34 mouse cellular contexts compared by ENCODE assay signal in genomic region chr1:82779388-82779966, GRCm38 (mm10). TPM values are rescaled to one million over a fixed set of nuclear protein-coding genes. Genes with fewer than 3 reads are reported as not detected.
"Had no signal": no experiment of that assay in that cellular context is flagged by ENCODE, and none has a peak within 500 bp of the region (broad histone marks: within the 10 kb centered on the region; RNA-seq: fewer than 3 reads in every experiment).

No protein-coding gene starts in this region.

- H3K4me3 ChIP-seq: embryonic facial prominence, embryonic 10.5 days; embryonic facial prominence, embryonic 12.5 days; embryonic facial prominence, embryonic 13.5 days; embryonic facial prominence, embryonic 15.5 days; erythroblast, embryonic 14.5 days; forebrain, embryonic 10.5 days; forebrain, embryonic 12.5 days; forebrain, embryonic 13.5 days; forebrain, embryonic 15.5 days; gastrocnemius, adult 2 months had no signal

- H3K4me2 ChIP-seq: embryonic facial prominence, embryonic 12.5 days; embryonic facial prominence, embryonic 13.5 days; embryonic facial prominence, embryonic 15.5 days; forebrain, embryonic 12.5 days; forebrain, embryonic 13.5 days; forebrain, embryonic 15.5 days had no signal

- H3K27ac ChIP-seq: embryonic facial prominence, embryonic 10.5 days; embryonic facial prominence, embryonic 12.5 days; embryonic facial prominence, embryonic 13.5 days; embryonic facial prominence, embryonic 15.5 days; forebrain, embryonic 10.5 days; forebrain, embryonic 12.5 days; forebrain, embryonic 13.5 days; forebrain, embryonic 15.5 days; gastrocnemius, adult 2 months had no signal

- H3K27me3 ChIP-seq: embryonic facial prominence, embryonic 12.5 days; embryonic facial prominence, embryonic 13.5 days; embryonic facial prominence, embryonic 15.5 days; forebrain, embryonic 13.5 days; forebrain, embryonic 15.5 days had no signal

- H3K9ac ChIP-seq: embryonic facial prominence, embryonic 12.5 days; embryonic facial prominence, embryonic 13.5 days; embryonic facial prominence, embryonic 15.5 days; forebrain, embryonic 12.5 days; forebrain, embryonic 13.5 days; forebrain, embryonic 15.5 days; forebrain, postnatal 0 days had no signal

- DNase-seq: cerebellum, adult 18-20 months; cerebellum, adult 2 months; cerebellum, adult 8-10 months; cerebellum, adult 9-10 months; cerebellum, adult 9-11 months; cerebellum, postnatal 10 days; cerebellum, postnatal 14 days; cerebellum, postnatal 25 days; cerebellum, postnatal 36 days; embryo, embryonic 11 days; forebrain, postnatal 0 days; gastrocnemius, adult 2 months; gastrocnemius, postnatal 10 days; gastrocnemius, postnatal 14 days; gastrocnemius, postnatal 25 days; gastrocnemius, postnatal 36 days; heart, adult 11 months had no signal

- H3K4me1 ChIP-seq: embryonic facial prominence, embryonic 10.5 days; embryonic facial prominence, embryonic 12.5 days; embryonic facial prominence, embryonic 13.5 days; embryonic facial prominence, embryonic 15.5 days; forebrain, embryonic 10.5 days; forebrain, embryonic 12.5 days; forebrain, embryonic 13.5 days; forebrain, embryonic 15.5 days had no signal

- H3K9me3 ChIP-seq: embryonic facial prominence, embryonic 10.5 days; embryonic facial prominence, embryonic 12.5 days; embryonic facial prominence, embryonic 13.5 days; embryonic facial prominence, embryonic 15.5 days; forebrain, embryonic 10.5 days; forebrain, embryonic 12.5 days; forebrain, embryonic 13.5 days; forebrain, embryonic 15.5 days had no signal

- H3K36me3 ChIP-seq: embryonic facial prominence, embryonic 10.5 days; embryonic facial prominence, embryonic 12.5 days; embryonic facial prominence, embryonic 13.5 days; embryonic facial prominence, embryonic 15.5 days; forebrain, embryonic 10.5 days; forebrain, embryonic 12.5 days; forebrain, embryonic 15.5 days had no signal

- ATAC-seq: forebrain, embryonic 13.5 days; forebrain, embryonic 14.5 days; forebrain, embryonic 15.5 days; forebrain, embryonic 16.5 days; forebrain, postnatal 0 days had no signal

RNA-seq across cellular contexts. Expression of gene Gm47791, which starts 8.4 kb away (rescaled TPM):
- polyA plus RNA-seq: cerebellum, adult 2 months; cortical plate, adult 2 months; embryonic facial prominence, embryonic 10.5 days; embryonic facial prominence, embryonic 11.5 days; embryonic facial prominence, embryonic 12.5 days; embryonic facial prominence, embryonic 13.5 days; embryonic facial prominence, embryonic 14.5 days; erythroblast, embryonic 14.5 days; forebrain, embryonic 10.5 days; forebrain, embryonic 11.5 days; forebrain, embryonic 12.5 days; forebrain, embryonic 13.5 days; forebrain, embryonic 14.5 days; forebrain, embryonic 15.5 days; forebrain, embryonic 16.5 days; forebrain, postnatal 0 days; frontal cortex, adult 2 months; gonadal fat pad, adult 2 months had no signal

RNA-seq across cellular contexts. Expression of gene Tm4sf20, which starts 11.2 kb away (rescaled TPM):
- polyA plus RNA-seq: cerebellum, adult 2 months; cortical plate, adult 2 months; embryonic facial prominence, embryonic 11.5 days; embryonic facial prominence, embryonic 12.5 days; erythroblast, embryonic 14.5 days; forebrain, embryonic 10.5 days; forebrain, embryonic 14.5 days; forebrain, embryonic 15.5 days; forebrain, embryonic 16.5 days; forebrain, postnatal 0 days; frontal cortex, adult 2 months; gonadal fat pad, adult 2 months had no signal
